Mouse (Mus musculus): ENCODE results near the gene St3gal3. TPM values are rescaled to one million over a fixed set of nuclear protein-coding genes. Genes with fewer than 3 reads are reported as not detected.

The St3gal3 gene
- polyA plus RNA-seq, 1 experiment from 2014 or later, result 12.3 TPM

DNA sequence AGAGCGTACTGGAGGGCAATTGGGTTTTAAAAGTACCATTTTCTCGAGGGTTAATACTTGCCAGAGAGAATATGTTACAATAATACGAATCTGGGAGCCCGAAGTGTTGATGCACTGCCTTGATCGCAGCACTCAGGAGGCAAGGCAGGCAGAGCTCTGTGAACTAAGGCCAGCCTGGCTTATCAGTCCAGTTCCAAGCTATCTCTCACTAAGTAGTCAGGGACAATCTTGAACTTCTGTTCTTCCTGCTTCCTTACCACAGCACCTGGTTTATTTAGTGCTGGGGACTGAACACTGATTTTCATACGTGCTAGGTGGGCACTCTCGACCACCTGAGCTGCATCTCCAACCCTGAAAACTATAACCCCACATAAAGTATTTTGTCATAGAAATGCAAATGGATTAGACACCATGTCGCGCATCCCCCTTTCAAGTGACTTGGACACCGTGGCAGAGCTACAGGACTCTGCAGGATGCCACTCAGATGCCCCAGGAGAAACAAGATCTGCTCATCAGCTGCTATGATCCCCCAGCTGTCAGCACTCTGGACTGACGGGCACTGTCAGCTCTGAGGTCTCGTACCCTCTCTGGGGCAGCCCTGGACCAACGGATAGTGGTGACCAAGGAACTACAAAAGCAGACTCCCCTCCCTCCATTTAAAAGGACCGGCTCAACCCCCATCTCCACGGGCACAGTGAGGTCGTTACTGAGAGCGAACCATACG is 52.9 kb downstream of the St3gal3 start:
- Histone ChIP-seq H3K27me3 (no peaks in the 10 kb centered on the region), H3K4me1 (peaks cover 12% of the 10 kb centered on the region), H3K4me3 (no peak overlapping the region), H3K36me3 (no peaks in the 10 kb centered on the region), H3K9me3 (no peaks in the 10 kb centered on the region), H3K4me2 (replicated peaks) (no peak overlapping the region), H3K27ac (replicated peaks) (no peak overlapping the region), H3K9ac (replicated peaks) (no peak overlapping the region)
- WGBS, result 82% methylated on average over 18 of the region's 18 CpGs
- ATAC-seq (replicated peaks), result no peak

DNA sequence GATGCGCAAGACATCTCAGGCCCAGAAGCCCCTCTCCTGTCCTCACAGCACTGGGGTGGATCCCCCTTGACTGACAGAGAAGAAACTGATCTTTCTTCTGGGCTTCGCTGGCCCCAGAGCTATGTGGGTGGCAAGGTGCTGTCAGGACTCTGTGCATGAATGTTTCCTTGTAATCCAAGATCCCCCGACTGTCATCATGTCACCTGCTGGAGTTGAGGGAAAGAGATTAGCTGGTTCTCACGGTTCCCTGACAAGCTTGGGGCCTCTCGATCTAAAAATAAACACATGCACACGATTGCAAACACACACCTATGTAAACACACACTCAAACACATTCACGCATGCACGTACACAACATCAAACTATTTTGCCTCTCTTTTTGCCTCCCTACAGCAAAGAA is 54.2 kb downstream of the St3gal3 start:
- no peaks in the 10 kb centered on the region for H3K27me3 ChIP-seq
- H3K4me2 ChIP-seq (replicated peaks), result no peak overlapping the region
- H3K9ac ChIP-seq (replicated peaks), result no peak overlapping the region
- no peak overlapping the region for H3K27ac ChIP-seq (replicated peaks)
- H3K4me1 ChIP-seq, result peaks cover 12% of the 10 kb centered on the region
- no peak overlapping the region for H3K4me3 ChIP-seq
- no peaks in the 10 kb centered on the region for H3K36me3 ChIP-seq
- no peaks in the 10 kb centered on the region for H3K9me3 ChIP-seq
- WGBS, result 72% methylated on average over 8 of the region's 8 CpGs
- no peak for ATAC-seq (replicated peaks)

DNA sequence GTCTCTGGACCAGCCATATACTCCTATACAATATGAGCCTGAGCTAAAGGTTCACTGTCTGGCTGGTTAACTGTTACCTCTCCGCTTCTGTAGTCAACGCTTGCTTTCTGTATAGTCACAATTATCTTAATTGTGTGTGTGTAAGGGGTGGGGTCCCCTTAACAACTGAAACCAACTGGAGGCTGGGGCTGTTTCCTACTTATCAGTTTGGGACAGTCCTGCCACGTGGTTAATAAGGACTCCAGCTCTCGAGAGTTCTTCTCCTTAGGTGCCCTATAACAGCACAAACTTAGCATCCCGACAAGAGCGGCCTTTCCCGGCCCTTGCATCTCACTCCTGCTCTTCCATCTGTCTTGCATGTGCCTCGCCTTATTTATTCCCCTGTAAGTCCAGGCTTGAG is 55.5 kb downstream of the St3gal3 start:
- no peak overlapping the region for H3K4me2 ChIP-seq (replicated peaks)
- no peaks in the 10 kb centered on the region for H3K27me3 ChIP-seq
- ATAC-seq (replicated peaks), result no peak
- no peaks in the 10 kb centered on the region for H3K9me3 ChIP-seq
- H3K9ac ChIP-seq (replicated peaks), result no peak overlapping the region
- no peaks in the 10 kb centered on the region for H3K36me3 ChIP-seq
- no peak overlapping the region for H3K4me3 ChIP-seq
- 81% methylated on average over 8 of the region's 8 CpGs for WGBS
- H3K4me1 ChIP-seq, result peaks cover 10% of the 10 kb centered on the region
- no peak overlapping the region for H3K27ac ChIP-seq (replicated peaks)

DNA sequence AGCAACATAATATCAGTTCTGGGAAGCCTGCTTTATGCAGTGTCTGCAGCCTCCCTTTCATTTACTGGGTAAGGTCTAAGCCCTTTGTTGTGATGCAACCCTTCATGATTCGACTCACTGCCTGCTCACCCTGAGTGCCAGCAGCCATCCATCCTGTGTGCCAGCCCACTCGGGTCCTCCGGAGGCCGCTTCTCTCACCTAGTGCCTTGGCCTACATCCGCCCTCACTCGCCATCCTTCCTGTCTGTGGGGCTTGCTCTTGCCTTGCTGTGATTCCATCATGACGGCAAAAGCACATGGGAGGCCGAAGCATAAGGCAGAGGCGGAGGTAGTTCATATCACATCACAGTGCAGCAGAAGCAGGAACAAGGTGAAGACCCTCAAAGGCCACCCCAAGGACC is 56.1 kb downstream of the St3gal3 start:
- H3K4me3 ChIP-seq, result no peak overlapping the region
- no peak overlapping the region for H3K27ac ChIP-seq (replicated peaks)
- WGBS, result 91% methylated on average over 9 of the region's 9 CpGs
- no peaks in the 10 kb centered on the region for H3K27me3 ChIP-seq
- ATAC-seq (replicated peaks), result no peak
- H3K4me1 ChIP-seq, result peaks cover 4% of the 10 kb centered on the region; the same call in 1 of the 2 replicates
- no peaks in the 10 kb centered on the region for H3K36me3 ChIP-seq
- no peak overlapping the region for H3K4me2 ChIP-seq (replicated peaks)
- H3K9ac ChIP-seq (replicated peaks), result no peak overlapping the region
- no peaks in the 10 kb centered on the region for H3K9me3 ChIP-seq

DNA sequence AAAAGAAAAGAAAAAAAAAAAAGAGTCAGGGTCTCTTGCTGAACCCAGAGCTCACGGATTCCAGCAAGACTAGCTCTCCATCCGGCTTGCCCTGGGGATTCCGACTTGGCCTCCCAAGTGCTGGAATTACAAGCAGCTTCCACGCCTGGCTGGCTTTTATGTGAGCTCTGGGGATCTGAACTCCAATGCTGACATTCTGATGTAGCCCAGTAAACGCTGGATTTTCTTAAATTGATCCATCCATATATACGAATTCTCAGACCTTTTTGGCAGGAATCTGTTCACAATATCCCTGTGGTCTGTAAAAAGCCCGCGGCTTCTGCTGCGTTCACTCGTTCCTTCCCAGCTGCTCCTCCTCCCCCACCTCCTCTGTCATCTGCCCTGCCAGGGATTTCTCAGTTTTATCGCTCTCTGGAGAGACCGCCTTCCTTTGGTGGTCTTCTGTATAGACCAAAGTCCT is 57.4 kb downstream of the St3gal3 start:
- H3K36me3 ChIP-seq, result no peaks in the 10 kb centered on the region
- 75% methylated on average over 12 of the region's 12 CpGs for WGBS

DNA sequence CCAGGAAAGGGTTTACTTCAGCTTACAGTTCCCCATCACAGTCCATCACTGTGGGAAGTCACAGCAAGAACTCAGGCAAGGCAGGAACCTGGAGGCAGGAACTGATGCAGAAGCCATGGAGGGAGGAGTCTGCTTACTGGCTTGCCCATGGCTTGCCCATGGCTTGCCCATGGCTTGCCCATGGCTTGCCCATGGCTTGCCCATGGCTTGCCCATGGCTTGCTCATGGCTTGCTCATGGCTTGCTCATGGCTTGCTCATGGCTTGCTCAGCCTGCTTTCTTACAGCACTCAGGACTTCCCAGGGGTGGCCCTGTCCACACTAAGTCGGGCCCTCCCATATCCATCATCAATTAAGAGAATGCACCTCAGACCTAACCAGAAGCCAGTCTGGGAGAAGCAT is 58.1 kb downstream of the St3gal3 start:
- no peak overlapping the region for H3K4me2 ChIP-seq (replicated peaks)
- H3K4me3 ChIP-seq, result no peak overlapping the region
- no peak overlapping the region for H3K27ac ChIP-seq (replicated peaks)
- 97% methylated on average over 1 of the region's 1 CpGs for WGBS
- no peaks in the 10 kb centered on the region for H3K27me3 ChIP-seq
- H3K36me3 ChIP-seq, result no peaks in the 10 kb centered on the region
- no peaks in the 10 kb centered on the region for H3K4me1 ChIP-seq
- no peak for ATAC-seq (replicated peaks)
- H3K9me3 ChIP-seq, result no peaks in the 10 kb centered on the region
- no peak overlapping the region for H3K9ac ChIP-seq (replicated peaks)

More for the DNA sequence above, 57.4 kb downstream of the St3gal3 start:
- Histone ChIP-seq H3K9me3 (no peaks in the 10 kb centered on the region), H3K27ac (replicated peaks) (no peak overlapping the region), H3K9ac (replicated peaks) (no peak overlapping the region), H3K4me1 (no peaks in the 10 kb centered on the region), H3K4me3 (no peak overlapping the region), H3K4me2 (replicated peaks) (no peak overlapping the region), H3K27me3 (no peaks in the 10 kb centered on the region)
- no peak for ATAC-seq (replicated peaks)

DNA sequence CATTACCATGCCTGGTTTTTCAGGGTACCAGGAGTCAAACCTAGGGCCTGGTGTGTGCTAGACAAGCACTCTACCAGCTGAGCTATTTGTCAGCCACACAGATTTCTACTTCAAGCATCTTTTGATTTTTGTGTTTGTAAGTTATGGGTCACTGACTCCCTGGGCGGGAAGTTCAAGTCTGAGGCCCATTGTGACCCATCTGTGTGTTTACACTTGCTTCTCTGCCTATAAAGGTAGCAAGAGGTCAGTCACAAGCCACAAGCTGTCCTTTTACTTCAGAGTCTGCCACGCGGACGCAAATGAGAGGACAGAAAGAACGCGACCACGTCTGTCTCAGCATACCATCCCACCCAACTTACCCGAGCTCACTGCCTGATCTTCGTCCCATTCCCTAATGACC is 59.4 kb downstream of the St3gal3 start:
- no peak overlapping the region for H3K9ac ChIP-seq (replicated peaks)
- H3K4me3 ChIP-seq, result no peak overlapping the region
- no peaks in the 10 kb centered on the region for H3K4me1 ChIP-seq
- no peaks in the 10 kb centered on the region for H3K36me3 ChIP-seq
- H3K27me3 ChIP-seq, result no peaks in the 10 kb centered on the region
- 87% methylated on average over 9 of the region's 9 CpGs for WGBS
- H3K27ac ChIP-seq (replicated peaks), result no peak overlapping the region
- H3K4me2 ChIP-seq (replicated peaks), result no peak overlapping the region
- ATAC-seq (replicated peaks), result no peak
- H3K9me3 ChIP-seq, result no peaks in the 10 kb centered on the region

DNA sequence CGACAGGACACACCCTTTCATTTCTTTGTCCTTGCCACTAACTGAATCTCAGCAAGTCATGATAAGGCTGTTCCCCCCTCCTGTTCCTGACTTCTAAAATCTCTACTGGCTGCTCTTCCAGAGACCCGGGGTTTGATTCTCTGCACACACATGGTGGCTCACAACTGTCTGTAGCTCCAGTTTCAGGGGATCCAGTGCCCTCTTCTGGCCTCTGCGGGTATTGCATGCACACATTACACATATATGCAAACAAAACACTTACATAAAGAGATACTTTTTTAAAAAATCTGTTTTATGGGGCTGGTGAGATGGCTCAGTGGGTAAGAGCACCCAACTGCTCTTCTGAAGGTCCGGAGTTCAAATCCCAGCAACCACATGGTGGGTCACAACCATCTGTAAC is 60.5 kb downstream of the St3gal3 start:
- no peaks in the 10 kb centered on the region for H3K4me1 ChIP-seq
- H3K27me3 ChIP-seq, result no peaks in the 10 kb centered on the region
- WGBS, result 96% methylated on average over 4 of the region's 4 CpGs
- H3K27ac ChIP-seq (replicated peaks), result no peak overlapping the region
- no peak for ATAC-seq (replicated peaks)
- H3K9ac ChIP-seq (replicated peaks), result no peak overlapping the region
- H3K4me3 ChIP-seq, result no peak overlapping the region
- H3K4me2 ChIP-seq (replicated peaks), result no peak overlapping the region
- no peaks in the 10 kb centered on the region for H3K9me3 ChIP-seq
- H3K36me3 ChIP-seq, result no peaks in the 10 kb centered on the region

DNA sequence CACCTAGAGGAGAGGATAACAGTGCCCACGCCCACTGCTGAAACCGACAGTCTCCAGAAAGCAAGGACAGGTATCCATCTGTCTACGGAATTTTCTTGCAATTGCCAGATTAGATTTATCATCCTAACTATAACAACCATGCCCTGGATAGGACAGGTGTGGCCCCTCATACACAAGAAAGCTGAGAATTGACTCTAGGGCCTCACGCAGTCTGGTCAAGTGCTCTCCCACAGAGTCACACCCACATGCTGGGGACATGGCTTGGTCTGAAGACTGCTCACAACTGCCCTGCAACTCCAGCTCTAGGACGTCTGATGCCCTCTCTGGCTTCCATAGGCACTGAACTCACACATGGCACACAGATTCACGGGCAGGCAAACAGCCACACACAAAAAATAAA is 61.6 kb downstream of the St3gal3 start:
- Histone ChIP-seq H3K4me2 (replicated peaks) (no peak overlapping the region), H3K4me1 (no peaks in the 10 kb centered on the region), H3K27ac (replicated peaks) (no peak overlapping the region), H3K4me3 (no peak overlapping the region), H3K9ac (replicated peaks) (no peak overlapping the region), H3K9me3 (no peaks in the 10 kb centered on the region), H3K27me3 (no peaks in the 10 kb centered on the region), H3K36me3 (no peaks in the 10 kb centered on the region)
- ATAC-seq (replicated peaks), result no peak
- WGBS, result 90% methylated on average over 6 of the region's 6 CpGs

DNA sequence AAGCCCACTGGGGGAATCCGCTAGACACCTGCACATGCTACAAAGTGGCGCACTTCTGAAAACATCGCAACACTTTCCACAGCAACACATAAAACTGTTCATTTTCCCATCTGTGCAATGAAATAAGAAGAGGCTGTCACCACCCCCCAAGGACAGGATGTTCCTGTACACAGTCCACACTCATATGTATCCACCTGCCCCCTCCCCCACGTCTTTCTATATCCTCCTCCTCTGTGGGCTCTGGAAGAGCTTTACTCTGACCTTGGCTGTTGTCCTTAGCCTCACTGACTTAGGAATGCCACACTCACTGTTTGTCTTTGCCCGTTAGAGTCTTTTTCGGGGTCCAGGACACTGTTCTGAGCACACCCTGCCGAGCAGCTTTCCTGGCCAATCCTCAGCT is 62.8 kb downstream of the St3gal3 start:
- Histone ChIP-seq H3K9me3 (no peaks in the 10 kb centered on the region), H3K4me1 (no peaks in the 10 kb centered on the region), H3K4me3 (no peak overlapping the region), H3K27ac (replicated peaks) (no peak overlapping the region), H3K9ac (replicated peaks) (no peak overlapping the region), H3K36me3 (no peaks in the 10 kb centered on the region), H3K27me3 (no peaks in the 10 kb centered on the region), H3K4me2 (replicated peaks) (no peak overlapping the region)
- no peak for ATAC-seq (replicated peaks)
- WGBS, result 75% methylated on average over 7 of the region's 7 CpGs

DNA sequence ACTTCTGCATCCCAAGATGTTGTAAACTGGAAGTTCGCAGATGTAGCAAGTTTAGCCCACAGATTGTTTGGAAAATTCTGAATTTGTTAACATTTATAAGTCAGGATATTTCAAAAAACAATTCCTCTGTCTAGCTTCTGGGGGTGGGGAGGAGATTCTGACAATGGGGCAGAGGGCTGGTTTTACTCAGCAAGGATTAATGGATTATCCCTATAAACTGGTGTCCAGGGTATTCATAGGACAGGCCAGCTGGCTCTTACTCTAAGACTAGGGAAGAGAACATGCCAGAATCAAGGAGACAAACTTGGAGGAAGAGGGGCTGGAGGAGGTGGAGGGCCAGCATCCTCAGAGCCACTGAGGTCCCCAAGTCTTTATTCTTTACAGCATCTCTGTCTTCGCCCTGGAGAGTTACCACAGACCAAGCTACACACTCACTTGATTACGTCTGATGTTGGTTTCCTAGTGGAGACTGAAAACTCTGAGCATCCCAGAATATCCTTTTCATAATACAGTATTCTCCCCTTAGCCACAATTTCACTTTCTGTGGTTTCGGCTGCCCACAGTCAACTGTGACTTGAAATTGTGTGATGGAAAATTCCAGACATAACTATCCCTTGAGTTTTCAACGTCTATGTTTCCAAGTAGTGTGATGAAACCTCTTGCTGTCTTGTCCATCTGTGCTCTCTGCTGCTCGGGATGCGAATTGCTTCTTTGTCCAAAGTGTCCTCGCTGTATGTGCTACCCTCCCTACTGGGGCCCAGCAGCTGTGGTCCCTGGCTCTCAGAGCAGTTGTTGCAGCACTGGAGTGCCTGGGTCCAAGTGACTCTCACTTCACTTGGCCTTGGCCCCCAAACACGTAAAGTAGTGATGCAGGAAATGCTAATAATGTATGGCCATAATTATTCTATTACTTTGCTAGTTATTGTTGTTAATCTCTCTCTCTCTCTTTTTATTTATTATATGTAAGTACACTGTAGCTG is 64.2 kb downstream of the St3gal3 start:
- H3K4me3 ChIP-seq, result no peak overlapping the region
- no peak for ATAC-seq (replicated peaks)
- no peaks in the 10 kb centered on the region for H3K4me1 ChIP-seq
- H3K27me3 ChIP-seq, result no peaks in the 10 kb centered on the region
- no peak overlapping the region for H3K4me2 ChIP-seq (replicated peaks)
- no peaks in the 10 kb centered on the region for H3K36me3 ChIP-seq
- no peaks in the 10 kb centered on the region for H3K9me3 ChIP-seq
- 91% methylated on average over 9 of the region's 9 CpGs for WGBS
- H3K27ac ChIP-seq (replicated peaks), result no peak overlapping the region
- H3K9ac ChIP-seq (replicated peaks), result no peak overlapping the region

DNA sequence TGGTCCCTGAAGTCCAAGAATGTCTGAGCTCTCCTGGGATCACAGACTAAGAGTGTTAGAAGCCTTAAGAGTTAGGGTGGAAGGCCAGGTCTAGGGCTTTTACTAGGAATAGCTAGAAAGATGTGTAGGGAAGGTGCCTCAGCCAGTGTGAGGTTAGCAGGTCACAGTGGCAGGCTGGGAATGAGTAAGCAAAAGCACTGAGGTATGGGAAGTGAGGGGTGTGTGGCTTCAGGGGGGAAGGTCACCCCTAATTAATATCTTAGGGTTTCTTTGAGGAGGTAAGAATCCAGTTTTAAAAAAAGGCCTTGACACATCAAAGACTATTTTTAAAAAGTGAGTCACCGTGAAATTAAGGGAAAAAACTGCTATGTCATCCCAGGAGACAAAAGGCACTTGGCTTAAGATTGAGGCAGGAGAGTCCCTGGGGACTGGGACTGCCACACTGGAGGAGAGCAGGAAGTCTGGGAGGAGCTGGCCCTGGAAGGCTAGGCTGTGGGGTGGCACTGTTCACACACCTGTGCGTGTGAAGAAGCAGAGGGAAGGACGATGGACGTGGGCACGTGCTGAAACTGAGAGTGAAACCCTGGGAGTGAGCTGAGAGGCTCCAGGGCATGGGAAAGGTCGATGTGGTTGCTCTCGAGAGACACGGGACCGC is 72.8 kb downstream of the St3gal3 start:
- H3K27me3 ChIP-seq, result no peaks in the 10 kb centered on the region
- H3K36me3 ChIP-seq, result no peaks in the 10 kb centered on the region
- H3K4me2 ChIP-seq (replicated peaks), result no peak overlapping the region
- H3K9ac ChIP-seq (replicated peaks), result no peak overlapping the region
- H3K4me3 ChIP-seq, result no peak overlapping the region
- no peaks in the 10 kb centered on the region for H3K4me1 ChIP-seq
- ATAC-seq (replicated peaks), result no peak
- WGBS, result 68% methylated on average over 9 of the region's 9 CpGs
- H3K27ac ChIP-seq (replicated peaks), result no peak overlapping the region
- H3K9me3 ChIP-seq, result no peaks in the 10 kb centered on the region
